Comparison of ENCODE assay signal across 10 mouse cellular contexts in the genomic region with DNA sequence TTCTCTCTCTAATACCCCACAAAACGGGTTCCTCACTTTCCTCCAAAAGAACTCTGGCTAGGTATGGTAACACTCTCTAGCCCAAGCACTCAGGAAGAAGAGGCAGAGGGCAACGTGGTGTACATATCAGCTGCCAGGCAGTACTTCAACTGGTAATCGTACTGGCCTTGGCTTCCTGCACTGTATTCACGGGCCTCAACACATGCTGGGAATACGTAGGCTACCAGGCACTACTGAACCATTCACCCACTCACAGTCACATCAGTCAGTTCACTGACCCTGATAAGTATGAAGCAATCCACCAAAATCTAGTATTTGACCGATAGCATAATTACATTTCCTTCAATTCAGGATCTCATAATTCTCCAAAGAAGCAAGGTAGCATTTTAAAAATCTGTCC. TPM values are rescaled to one million over a fixed set of nuclear protein-coding genes. Genes with fewer than 3 reads are reported as not detected.
DNase-seq lines count a peak whose midpoint lies in the region; ATAC-seq and TF ChIP-seq lines count a peak whose summit lies in the region.
"Had no signal": no experiment of that assay in that cellular context is flagged by ENCODE, and none has a peak within 500 bp of the region (broad histone marks: within the 10 kb centered on the region; RNA-seq: fewer than 3 reads in every experiment).

No protein-coding gene starts in this region.

- peaks cover 44% of the 10 kb centered on the region for H3K36me3 ChIP-seq in heart, adult 2 months (ENCODE audit: control insufficient read depth, insufficient read depth, low read length)
- H3K36me3 ChIP-seq in embryonic facial prominence, embryonic 11.5 days (replicated peaks; ENCODE audit: control insufficient read depth, insufficient read depth, low read depth, low read length): no peaks in the 10 kb centered on the region
- H3K36me3 ChIP-seq in intestine, postnatal 0 days (ENCODE audit: control insufficient read depth, insufficient read depth): peaks cover 4% of the 10 kb centered on the region

- H3K4me1 ChIP-seq in heart, adult 2 months (ENCODE audit: control insufficient read depth, insufficient read depth, low read length): peaks cover 20% of the 10 kb centered on the region
- H3K4me1 ChIP-seq in embryonic facial prominence, embryonic 11.5 days (ENCODE audit: control insufficient read depth, insufficient read depth, low read length): no peaks in the 10 kb centered on the region
- H3K4me1 ChIP-seq in intestine, postnatal 0 days (replicated peaks; ENCODE audit: control insufficient read depth, insufficient read depth, low read length): peaks cover 7% of the 10 kb centered on the region

- 5% methylated on average over 6 of the region's 6 CpGs for WGBS in heart, adult 2 months
- WGBS in embryonic facial prominence, embryonic 11.5 days: 87% methylated on average over 6 of the region's 6 CpGs
- WGBS in intestine, postnatal 0 days: 31% methylated on average over 6 of the region's 6 CpGs

- no peak overlapping the region for H3K4me2 ChIP-seq in embryonic facial prominence, embryonic 11.5 days (ENCODE audit: low read depth, low read length)
- peak overlapping the region; percentile 71 for H3K4me2 ChIP-seq in intestine, postnatal 0 days (replicated peaks; ENCODE audit: low read depth)

- peak overlapping the region; percentile 20; the same call in 1 of the 2 replicates for H3K27ac ChIP-seq in heart, adult 2 months
- no peak overlapping the region for H3K27ac ChIP-seq in embryonic facial prominence, embryonic 11.5 days (replicated peaks; ENCODE audit: low read depth, low read length)
- H3K27ac ChIP-seq in intestine, postnatal 0 days (ENCODE audit: low read depth, low read length): no peak overlapping the region; the same call in 1 of the 2 replicates

- H3K79me2 ChIP-seq in heart, adult 2 months (replicated peaks; ENCODE audit: control insufficient read depth, insufficient read depth, low read length): peaks cover 4% of the 10 kb centered on the region

- H3K4me3 ChIP-seq in heart, adult 2 months: no peak overlapping the region
- H3K4me3 ChIP-seq in embryonic facial prominence, embryonic 11.5 days (ENCODE audit: low read depth, low read length): 0 out of 2 replicates have a peak overlapping the region, but pooled peaks have one; percentile 5
- H3K4me3 ChIP-seq in intestine, postnatal 0 days (ENCODE audit: low read depth, low read length): no peak overlapping the region

- 0 out of 2 replicates have a peak overlapping the region, but pooled peaks have one; percentile 1 for H3K9ac ChIP-seq in heart, adult 2 months (ENCODE audit: low read depth, low read length)
- H3K9ac ChIP-seq in embryonic facial prominence, embryonic 11.5 days (replicated peaks; ENCODE audit: low read length): no peak overlapping the region
- no peak overlapping the region for H3K9ac ChIP-seq in intestine, postnatal 0 days (ENCODE audit: low read depth, low read length)

- TF ChIP-seq EP300 in heart, adult 2 months (IDR thresholded peaks at IDR 0.05; ENCODE audit: insufficient read depth, low read depth, low read length): no peak

- peak in 1 of 2 experiments; percentile 20 for DNase-seq in heart, adult 2 months
- no peak for DNase-seq in heart, postnatal 36 days
- DNase-seq in 416B (ENCODE audit: low read depth): peak; percentile 35
- no peak for DNase-seq in embryonic facial prominence, embryonic 11.5 days (ENCODE audit: low spot score)
- DNase-seq in right cerebral cortex, adult 18-20 months: no peak
- DNase-seq in embryo, embryonic 9.5 days (ENCODE audit: extremely low spot score): no peak
- DNase-seq in cerebellum, adult 8-10 months: no peak
- DNase-seq: cerebellum, postnatal 36 days; kidney, adult 8-10 months had no signal

- no peak for ATAC-seq in embryonic facial prominence, embryonic 11.5 days (replicated peaks; ENCODE audit: insufficient number of reproducible peaks, low FRiP score, low TSS enrichment, low read depth)
- ATAC-seq in intestine, postnatal 0 days: no peak

- intact Hi-C loops in heart, adult 2 months (cut with DNase I): no loop called here
- intact Hi-C loops in heart, postnatal 36 days (cut with DNase I): no loop called here

- no peak for TF ChIP-seq CTCF in heart, adult 2 months (IDR thresholded peaks at IDR 0.05)
- no peak for TF ChIP-seq CTCF in intestine, postnatal 0 days (IDR thresholded peaks at IDR 0.05; ENCODE audit: low read depth)

- H3K27me3 ChIP-seq in heart, adult 2 months (ENCODE audit: control insufficient read depth, insufficient read depth, low read length): no peaks in the 10 kb centered on the region
- no peaks in the 10 kb centered on the region for H3K27me3 ChIP-seq in embryonic facial prominence, embryonic 11.5 days (ENCODE audit: control insufficient read depth, insufficient read depth, low read length)
- H3K27me3 ChIP-seq in intestine, postnatal 0 days (replicated peaks; ENCODE audit: control insufficient read depth, insufficient read depth, low read length): no peaks in the 10 kb centered on the region

- no peaks in the 10 kb centered on the region for H3K9me3 ChIP-seq in embryonic facial prominence, embryonic 11.5 days (replicated peaks; ENCODE audit: control insufficient read depth, low read length)
- H3K9me3 ChIP-seq in intestine, postnatal 0 days (ENCODE audit: control insufficient read depth): no peaks in the 10 kb centered on the region

- TF ChIP-seq POLR2A in heart, adult 2 months (IDR thresholded peaks at IDR 0.05; ENCODE audit: insufficient read depth, low read depth, low read length): no peak

RNA-seq across cellular contexts. Expression of a gene that starts 3.0 kb away (rescaled TPM):
- total RNA-seq in heart, adult 2 months (2021): 100 to 1,000 TPM; 100 to 118 TPM
- 37.9 and 61.4 TPM in 2 replicates for polyA plus RNA-seq in heart, adult 2 months (2012; rRNA removed)
- 100 to 1,000 TPM; 119 to 123 TPM for total RNA-seq in heart, postnatal 36 days (2021)
- polyA plus RNA-seq in embryonic facial prominence, embryonic 11.5 days (2014; fragmentation: Nextera tagmentation; extraction: Ambion mirVana): 211 and 232 TPM in 2 replicates
- polyA plus RNA-seq in intestine, postnatal 0 days (2015; fragmentation: Nextera tagmentation; extraction: Ambion mirVana): 56.7 and 67.5 TPM in 2 replicates

RNA-seq across cellular contexts. Expression of a gene that starts 36.3 kb away (rescaled TPM):
- 1 to 10 TPM; 1.5 to 2.7 TPM for total RNA-seq in heart, adult 2 months (2021)
- polyA plus RNA-seq in heart, adult 2 months (2012; rRNA removed): 1.9 and 2.0 TPM in 2 replicates
- total RNA-seq in heart, postnatal 36 days (2021): 1 to 10 TPM; 2.4 to 3.6 TPM
- polyA plus RNA-seq in embryonic facial prominence, embryonic 11.5 days (2014; fragmentation: Nextera tagmentation; extraction: Ambion mirVana): 4.7 and 5.0 TPM in 2 replicates
- 10.0 and 12.3 TPM in 2 replicates for polyA plus RNA-seq in intestine, postnatal 0 days (2015; fragmentation: Nextera tagmentation; extraction: Ambion mirVana)

RNA-seq across cellular contexts. Expression of a gene that starts 52.0 kb away (rescaled TPM):
- total RNA-seq in heart, adult 2 months (2021): 10 to 100 TPM in 1 of 2 experiments, 1 to 10 TPM in 1; 9.5 to 11.9 TPM
- polyA plus RNA-seq in heart, adult 2 months (2012; rRNA removed): 15.2 and 19.7 TPM in 2 replicates
- total RNA-seq in heart, postnatal 36 days (2021): 10 to 100 TPM; 15.7 to 16.2 TPM
- 48.9 and 51.0 TPM in 2 replicates for polyA plus RNA-seq in embryonic facial prominence, embryonic 11.5 days (2014; fragmentation: Nextera tagmentation; extraction: Ambion mirVana)
- polyA plus RNA-seq in intestine, postnatal 0 days (2015; fragmentation: Nextera tagmentation; extraction: Ambion mirVana): 28.9 and 29.0 TPM in 2 replicates

RNA-seq across cellular contexts. Expression of a gene that starts 56.6 kb away (rescaled TPM):
- total RNA-seq in heart, adult 2 months (2021): 100 to 1,000 TPM; 253 to 267 TPM
- polyA plus RNA-seq in heart, adult 2 months (2012; rRNA removed): 149 and 161 TPM in 2 replicates
- total RNA-seq in heart, postnatal 36 days (2021): 100 to 1,000 TPM; 248 to 259 TPM
- polyA plus RNA-seq in embryonic facial prominence, embryonic 11.5 days (2014; fragmentation: Nextera tagmentation; extraction: Ambion mirVana): 47.0 and 54.1 TPM in 2 replicates
- 11.7 and 12.2 TPM in 2 replicates for polyA plus RNA-seq in intestine, postnatal 0 days (2015; fragmentation: Nextera tagmentation; extraction: Ambion mirVana)
